Mouse (Mus musculus) inflammation-experienced regulatory T-cells, adult 6 months (primary cell): ENCODE measurements around the gene Tsc22d1. TPM values are rescaled to one million over a fixed set of nuclear protein-coding genes. Genes with fewer than 3 reads are reported as not detected.

Source experiments
- polyA plus RNA-seq, 3 experiments: library from polyadenylated mRNA; unstranded; fragments of 100-300 nt; shearing (Covaris generic); gene quantifications; one replicate each; pipeline ENCODE4 v1.2.1; 2017

Tsc22d1 gene
- polyA plus RNA-seq, 3 experiments from 2014 or later = 5.9 to 8.7 (median 7.8) TPM

Other genes starting within 250 kb of the Tsc22d1 start
- 10 to 100 TPM in 1 of 3 experiments, 1 to 10 TPM in 2; 1.5 to 11.1 (median 2.5) TPM for gene Serp2, start 141.9 kb downstream of the Tsc22d1 start, polyA plus RNA-seq